Mouse (Mus musculus) CH12F3 (cell line): Measurements from ENCODE around the gene Fbxw13.
"Not testable (repeated sequence)": the region's sequence is repeated elsewhere in the genome, so short reads cannot be mapped to it uniquely, and the experiment has no call there.

Experiments
- in situ Hi-C: fragments of 300-500 bp; cut with MboI; formaldehyde crosslinking; loops from 2 replicates; pipeline ENCODE4 v1.14.3; 2020; ENCODE audit warnings: low sequenced_read_pairs

Gene Fbxw13

DNA sequence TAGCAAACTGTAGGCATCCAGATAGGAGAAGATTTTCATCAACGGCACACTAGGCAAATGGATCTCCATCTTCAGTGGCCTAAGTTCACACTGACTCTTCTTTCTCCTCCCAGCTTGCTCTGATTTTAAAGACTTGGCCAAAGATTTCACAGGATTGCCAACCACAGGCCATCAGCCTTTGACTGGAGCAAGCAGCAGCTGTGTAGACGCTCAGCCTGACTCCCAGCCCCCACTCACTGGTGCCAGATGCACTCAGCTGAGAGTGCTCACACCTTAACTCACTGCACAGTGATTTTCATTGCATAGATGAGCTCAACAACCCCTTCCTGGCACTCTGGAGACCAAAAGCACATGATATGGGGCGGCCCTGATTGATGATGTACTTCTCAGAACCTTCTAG, at the start of gene Fbxw13:
Gene Fbxw13, minus strand, starts transcription at position 101 of the 400 bp plus-strand sequence.
- in situ Hi-C loops, result not testable (repeated sequence)

DNA sequence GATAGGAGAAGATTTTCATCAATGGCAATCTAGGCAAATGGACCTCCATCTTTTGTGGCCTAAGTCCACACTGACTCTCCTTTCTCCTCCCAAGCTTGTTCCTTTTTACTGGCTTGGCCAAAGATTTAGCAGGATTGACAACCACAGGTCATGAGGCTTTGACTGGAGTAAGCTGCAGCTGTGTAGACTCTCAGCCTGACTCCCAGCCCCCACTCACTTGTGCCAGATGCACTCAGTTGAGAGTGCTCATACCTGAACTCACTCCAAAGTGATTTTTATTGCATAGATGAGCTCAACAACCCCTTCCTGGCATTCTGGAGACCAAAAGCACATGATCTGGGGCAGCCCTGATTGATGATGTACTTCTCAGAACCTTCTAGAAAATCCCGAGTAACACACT, 38.9 kb upstream of the Fbxw13 start, which contains the start of gene Fbxw20:
Gene Fbxw20, minus strand, starts transcription at position 101 of the 400 bp plus-strand sequence.
- in situ Hi-C loops, result no loop called here

DNA sequence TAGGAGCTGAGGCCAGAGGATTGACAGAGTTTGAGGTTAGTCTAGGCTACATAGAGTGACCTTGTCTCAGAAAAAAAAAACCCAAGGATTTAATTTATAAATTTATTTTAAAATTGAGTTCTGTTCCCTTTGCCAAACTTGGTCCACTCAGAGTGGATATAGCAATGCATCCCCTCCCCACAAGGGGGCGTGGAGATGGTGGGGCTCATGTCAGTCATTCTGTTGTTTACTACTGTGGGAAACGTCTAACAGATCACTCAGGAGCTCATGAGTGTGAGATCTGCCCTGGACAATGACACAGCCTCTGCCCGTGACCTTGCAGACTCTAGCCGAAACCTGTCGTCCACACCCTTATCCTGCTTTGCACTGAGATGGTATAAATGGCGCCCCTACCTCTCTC, 22.7 kb upstream of the Fbxw13 start:
- in situ Hi-C loops, result no loop called here

DNA sequence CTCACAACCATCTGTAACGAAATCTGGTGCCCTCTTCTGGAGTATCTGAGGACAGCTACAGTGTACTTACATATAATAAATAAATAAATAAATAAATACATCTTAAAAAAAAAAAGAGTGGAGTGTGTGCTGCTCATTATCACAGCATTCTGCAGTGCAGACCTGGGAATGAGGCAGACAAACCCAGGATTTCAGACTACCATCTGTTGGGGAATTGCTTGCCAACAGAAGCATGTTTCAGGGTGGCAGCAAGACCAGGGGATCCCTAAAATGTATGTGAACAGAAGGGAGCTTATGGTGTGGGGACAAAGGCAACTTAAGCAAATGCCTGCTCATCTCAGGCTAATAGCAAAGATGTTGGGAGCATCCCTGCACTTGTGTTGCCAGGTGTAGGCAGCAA, 5.6 kb upstream of the Fbxw13 start:
- in situ Hi-C loops, result not testable (repeated sequence)

DNA sequence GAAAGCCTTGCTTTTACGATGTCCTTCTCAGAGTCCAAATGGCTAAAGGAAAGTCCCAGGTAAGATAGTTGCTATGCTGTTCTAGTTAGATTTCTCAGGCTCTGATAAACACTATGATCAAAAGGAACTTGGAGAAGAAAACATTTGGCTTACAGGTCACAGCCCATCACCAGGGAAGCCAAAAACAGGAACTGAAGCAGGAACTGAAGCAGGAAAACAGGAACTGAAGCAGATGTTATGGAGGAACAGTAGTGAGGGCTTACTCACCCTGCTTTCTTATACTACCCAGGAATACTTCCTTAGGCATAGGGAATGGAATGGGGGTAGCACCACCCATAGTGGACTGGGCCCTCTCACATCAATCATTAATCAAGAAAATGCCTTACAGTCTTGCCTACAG, 4.6 kb upstream of the Fbxw13 start:
- in situ Hi-C loops, result no loop called here

DNA sequence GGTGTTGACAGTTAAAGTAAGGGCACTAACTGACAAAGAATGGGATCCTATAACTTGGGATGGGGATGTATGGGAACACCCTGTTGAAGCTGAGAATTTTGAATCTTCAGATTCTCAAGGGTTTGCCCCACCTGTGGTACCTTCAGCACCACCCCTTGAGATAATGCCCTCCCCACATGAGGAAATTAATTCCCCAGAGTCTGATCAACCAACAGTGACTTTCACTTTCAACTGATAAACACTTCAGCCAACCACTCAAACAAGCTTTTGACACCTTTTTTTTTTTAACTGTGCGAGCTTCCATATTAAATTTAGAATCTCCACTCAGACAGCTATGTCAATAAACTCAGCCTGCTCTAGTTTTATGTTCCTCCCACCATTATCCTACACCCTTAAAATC, 3.6 kb upstream of the Fbxw13 start:
- in situ Hi-C loops, result no loop called here

DNA sequence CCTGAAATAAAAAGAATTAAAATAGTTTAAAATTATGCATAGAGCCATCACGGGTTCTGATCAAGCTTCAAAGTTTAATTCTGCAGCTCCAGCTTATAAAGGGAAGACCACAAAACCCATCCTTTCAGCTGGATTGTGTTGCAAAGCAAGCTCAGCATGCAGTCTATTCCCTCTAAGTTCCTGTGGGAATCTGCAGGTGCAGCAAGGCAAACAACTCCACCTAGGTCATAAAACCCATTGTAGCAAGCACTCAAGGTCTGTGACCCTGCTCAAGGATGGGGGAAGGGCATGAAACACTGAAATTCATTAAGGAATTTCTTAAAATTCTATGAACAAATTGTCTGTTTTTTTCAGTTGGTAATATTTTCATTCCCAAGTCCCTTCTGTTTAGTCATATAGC, 18.6 kb downstream of the Fbxw13 start:
- in situ Hi-C loops, result no loop called here

DNA sequence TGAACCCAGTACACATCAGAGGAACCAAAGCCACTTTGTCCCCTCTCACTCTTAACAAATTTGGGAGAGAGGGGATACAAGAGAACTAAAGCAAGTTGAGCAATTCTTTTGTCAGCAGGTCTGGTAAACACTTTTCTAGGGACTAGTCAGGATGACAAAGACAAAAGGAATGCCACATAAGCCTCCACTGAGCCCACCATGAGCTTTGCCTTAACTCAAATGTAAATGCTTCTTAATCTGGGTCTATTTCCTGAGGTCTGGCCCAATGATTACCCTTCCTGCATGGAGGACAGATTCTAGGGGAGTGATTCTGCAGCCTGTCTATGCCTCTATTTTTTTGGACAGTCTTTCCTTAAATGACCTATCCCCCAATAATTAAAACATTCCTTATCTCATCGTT, 19.5 kb downstream of the Fbxw13 start:
- in situ Hi-C loops, result no loop called here

DNA sequence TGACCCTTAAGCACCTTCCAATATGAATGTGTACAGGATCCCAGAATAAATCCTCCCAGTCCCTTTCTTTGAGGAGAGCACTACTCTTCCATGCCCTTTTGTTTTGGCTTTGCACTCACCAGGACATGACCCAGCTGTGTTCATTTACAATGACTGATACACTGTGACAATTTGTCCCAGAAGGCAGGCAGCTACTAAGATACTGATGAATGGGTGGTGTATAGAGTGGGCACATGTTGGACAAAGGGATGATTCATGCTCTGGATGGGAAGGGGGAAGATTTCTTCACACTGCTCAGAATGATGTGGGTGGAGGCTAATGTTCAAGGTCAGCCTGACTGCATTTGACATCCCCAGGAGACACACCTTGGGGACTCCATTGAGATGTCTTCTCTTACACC, 28.5 kb downstream of the Fbxw13 start:
- in situ Hi-C loops, result no loop called here

DNA sequence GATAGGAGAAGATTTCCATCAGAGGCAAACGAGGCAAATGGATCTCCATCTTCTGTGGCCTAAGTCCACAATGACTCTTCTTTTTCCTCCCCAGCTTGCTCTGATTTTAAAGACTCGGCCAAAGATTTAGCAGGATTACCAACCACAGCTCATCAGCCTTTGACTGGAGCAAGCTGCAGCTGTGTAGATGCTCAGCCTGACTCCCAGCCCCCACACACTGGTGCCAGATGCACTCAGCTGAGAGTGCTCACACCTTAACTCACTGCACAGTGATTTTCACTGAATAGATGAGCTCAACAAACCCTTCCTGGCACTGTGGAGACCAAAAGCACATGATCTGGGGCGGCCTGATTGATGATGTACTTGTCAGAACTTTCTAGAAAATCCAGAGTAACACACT, 33.8 kb downstream of the Fbxw13 start, which contains the start of gene Fbxw21:
Gene Fbxw21, minus strand, starts transcription at position 101 of the 400 bp plus-strand sequence.
- in situ Hi-C loops, result no loop called here

DNA sequence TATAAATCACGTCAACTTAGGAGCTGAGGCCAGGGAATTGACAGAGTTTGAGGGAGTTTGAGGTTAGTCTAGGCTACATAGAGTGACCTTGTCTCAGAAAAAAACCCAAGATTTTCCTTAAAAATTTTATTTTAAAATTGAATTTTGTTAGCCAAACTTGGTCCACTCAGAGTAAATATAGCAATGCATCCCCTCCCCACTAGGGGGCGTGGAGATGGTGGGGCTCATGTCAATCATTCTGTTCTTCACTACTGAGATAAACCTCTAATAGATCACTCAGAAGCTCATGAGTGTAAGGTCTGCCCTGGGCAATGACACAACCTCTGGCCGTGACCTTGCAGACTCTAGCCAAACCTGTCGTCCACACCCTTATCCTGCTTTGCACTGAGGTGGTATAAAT, 55.4 kb downstream of the Fbxw13 start:
- in situ Hi-C loops, result not testable (repeated sequence)

DNA sequence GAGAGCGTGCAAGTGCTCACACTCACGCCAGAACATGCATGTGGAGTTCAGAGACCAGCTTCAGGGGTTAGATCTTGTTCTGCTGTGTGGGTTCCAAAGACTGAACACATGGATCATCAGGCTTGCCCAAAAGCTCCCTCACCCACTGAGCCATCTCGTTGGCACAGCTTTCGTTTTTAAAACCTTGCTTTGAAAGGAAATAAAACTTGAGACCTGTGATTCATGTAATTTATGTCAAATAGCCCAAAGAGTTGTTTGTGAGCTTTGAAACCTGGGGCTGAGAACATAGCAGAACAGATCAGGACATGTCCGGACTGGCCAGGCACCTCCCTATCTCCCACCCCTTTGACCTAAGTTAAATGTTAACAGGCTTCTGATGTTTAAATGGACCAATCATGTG, 65.7 kb downstream of the Fbxw13 start:
- in situ Hi-C loops, result no loop called here
